Mouse (Mus musculus) monocyte, adult 2 months (primary cell): Measurements from ENCODE around the gene Gpr137b.
"Not testable (repeated sequence)": the region's sequence is repeated elsewhere in the genome, so short reads cannot be mapped to it uniquely, and the experiment has no call there.

Experiments
- DNase-seq, 2 experiments: peaks; one replicate each; pipeline ENCODE4 v3.0.0; 2022; ENCODE audit warnings: low spot score in 2 of 2, low read depth in 1 of 2

The Gpr137b gene

GRCm38 (mm10) chr13:13366371-13366770, 27.4 kb downstream of the Gpr137b start:
- DNase-seq, result not testable (repeated sequence)

DNA sequence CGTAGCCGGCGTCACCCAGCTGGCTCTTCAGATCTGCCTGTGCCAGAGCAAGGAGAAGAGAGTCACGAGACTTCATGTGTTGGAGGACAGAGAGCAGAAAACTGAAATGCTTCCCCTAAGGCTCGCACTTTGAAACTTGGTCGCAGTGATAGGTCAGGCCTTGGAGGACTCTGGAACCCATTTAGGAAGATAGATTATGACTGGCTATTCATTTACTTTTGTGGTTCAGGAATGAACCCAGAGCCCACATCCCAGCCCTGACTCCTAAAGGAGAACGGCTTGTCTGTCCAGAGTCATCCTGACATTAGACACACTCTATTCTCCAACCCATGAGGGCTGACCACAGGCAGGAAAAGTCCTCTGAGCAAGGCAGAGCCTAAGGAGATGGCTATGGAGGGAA, 30.3 kb downstream of the Gpr137b start:
- not testable (repeated sequence) for DNase-seq

GRCm38 (mm10) chr13:13362261-13362660, 31.6 kb downstream of the Gpr137b start:
- DNase-seq, result not testable (repeated sequence)

- not testable (repeated sequence) for DNase-seq
Observed at GRCm38 (mm10) chr13:13360045-13360444, 33.8 kb downstream of the Gpr137b start.

- not testable (repeated sequence) for DNase-seq
Observed at GRCm38 (mm10) chr13:13358602-13359001, 35.2 kb downstream of the Gpr137b start.

GRCm38 (mm10) chr13:13358097-13358496, 35.7 kb downstream of the Gpr137b start:
- DNase-seq, result not testable (repeated sequence)

GRCm38 (mm10) chr13:13352113-13352512, 41.7 kb downstream of the Gpr137b start:
- DNase-seq, result not testable (repeated sequence)

DNA sequence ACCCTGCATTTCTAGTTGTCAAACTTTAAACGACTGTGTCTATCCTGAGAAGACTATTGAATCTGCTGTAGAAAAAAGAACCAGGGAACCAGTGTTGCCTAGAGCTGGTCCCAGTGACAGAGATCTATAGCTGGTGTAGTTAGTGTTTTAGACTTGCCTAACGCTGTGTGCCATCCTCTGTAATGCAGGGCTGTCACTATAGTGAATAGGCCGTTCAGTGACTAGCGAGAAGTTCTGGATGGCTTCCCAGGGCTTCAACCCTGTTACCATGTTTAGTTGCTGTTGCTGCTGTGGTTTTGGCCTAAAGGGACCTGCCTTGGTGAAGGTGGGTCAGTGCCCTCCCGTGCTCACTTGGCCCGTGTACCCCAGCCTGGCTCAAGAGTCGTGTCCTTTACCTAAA, 43.1 kb downstream of the Gpr137b start:
- DNase-seq, result not testable (repeated sequence)

DNA sequence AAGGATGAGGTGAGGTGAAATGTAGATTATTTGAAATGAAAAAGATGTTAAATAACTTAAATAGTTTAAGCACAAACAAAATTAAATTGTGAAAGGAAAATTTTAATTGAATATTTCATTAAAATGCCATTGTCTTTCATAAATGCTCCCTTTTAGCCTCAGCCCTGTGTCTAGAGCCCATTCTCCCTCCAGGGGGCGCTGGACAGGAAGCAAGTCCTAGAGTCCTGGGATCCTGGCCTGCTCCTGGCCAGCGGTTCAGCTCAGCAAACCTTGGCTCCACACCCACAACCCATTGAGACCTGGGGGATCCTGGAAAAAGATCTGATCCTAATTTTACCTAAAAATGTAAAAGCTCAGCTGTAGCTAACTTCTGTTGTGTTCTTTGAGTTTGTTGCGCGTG, 44.5 kb downstream of the Gpr137b start:
- peak; percentile 4 to 19 for DNase-seq

- not testable (repeated sequence) for DNase-seq
Observed at GRCm38 (mm10) chr13:13347634-13348412, 46.0 kb downstream of the Gpr137b start.

DNA sequence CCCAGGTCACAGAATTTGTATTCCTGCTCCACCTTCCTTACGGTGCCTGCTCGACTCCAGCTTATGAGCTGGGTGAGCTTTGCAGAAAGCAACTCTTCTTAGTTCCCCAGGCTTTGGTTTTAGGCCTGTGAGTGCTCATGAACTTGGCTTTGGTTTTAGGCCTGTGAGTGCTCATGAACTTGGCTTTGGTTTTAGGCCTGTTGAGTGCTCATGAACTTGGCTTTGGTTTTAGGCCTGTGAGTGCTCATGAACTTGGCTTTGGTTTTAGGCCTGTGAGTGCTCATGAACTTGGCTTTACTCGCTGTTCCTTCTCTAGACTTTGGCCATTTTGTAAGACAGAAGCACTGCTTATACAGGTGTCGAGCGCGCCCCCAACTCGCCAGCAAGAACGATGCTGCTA, 56.5 kb downstream of the Gpr137b start:
- DNase-seq, result not testable (repeated sequence)

GRCm38 (mm10) chr13:13328876-13329275, 64.9 kb downstream of the Gpr137b start:
- DNase-seq, result peak in 1 of 2 experiments; percentile 31
